Mouse (Mus musculus): ENCODE results near the gene Golm1.
"Not testable (repeated sequence)": the region's sequence is repeated elsewhere in the genome, so short reads cannot be mapped to it uniquely, and the experiment has no call there.

Golm1 gene

GRCm38 (mm10) chr13:59675151-59676011 is at the start of gene Golm1:
Golm1 (minus strand) TSS chr13:59675811.
- DNase-seq (ENCODE audit: low read depth, low spot score) = peak; percentile 67

DNA sequence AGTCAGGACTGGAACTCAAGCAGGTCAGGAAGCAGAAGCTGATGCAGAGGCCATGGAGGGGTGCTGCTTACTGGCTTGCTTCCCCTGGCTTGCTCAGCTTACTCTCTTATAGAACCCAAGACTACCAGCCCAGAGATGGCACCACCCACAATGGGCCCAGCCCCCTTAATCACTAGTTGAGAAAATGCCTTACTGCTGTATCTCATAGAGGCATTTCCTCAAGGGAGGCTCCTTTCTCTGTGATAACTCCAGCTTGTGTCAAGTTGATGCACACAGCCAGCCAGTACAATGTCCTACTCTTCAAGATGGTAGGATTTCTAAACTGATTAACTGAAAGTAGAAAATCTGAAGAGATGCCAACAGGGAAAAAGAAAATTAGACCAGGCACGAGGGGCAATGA is 46.5 kb upstream of the Golm1 start:
- DNase-seq (ENCODE audit: low read depth, low spot score) = not testable (repeated sequence)

GRCm38 (mm10) chr13:59719475-59719874 is 43.9 kb upstream of the Golm1 start:
- DNase-seq (ENCODE audit: low read depth, low spot score) = no peak

- DNase-seq (ENCODE audit: low read depth, low spot score) = not testable (repeated sequence)
Measured at GRCm38 (mm10) chr13:59718857-59719440, 43.3 kb upstream of the Golm1 start.

- no peak for DNase-seq (ENCODE audit: low read depth, low spot score)
Measured at GRCm38 (mm10) chr13:59713710-59714109, 38.1 kb upstream of the Golm1 start.

DNA sequence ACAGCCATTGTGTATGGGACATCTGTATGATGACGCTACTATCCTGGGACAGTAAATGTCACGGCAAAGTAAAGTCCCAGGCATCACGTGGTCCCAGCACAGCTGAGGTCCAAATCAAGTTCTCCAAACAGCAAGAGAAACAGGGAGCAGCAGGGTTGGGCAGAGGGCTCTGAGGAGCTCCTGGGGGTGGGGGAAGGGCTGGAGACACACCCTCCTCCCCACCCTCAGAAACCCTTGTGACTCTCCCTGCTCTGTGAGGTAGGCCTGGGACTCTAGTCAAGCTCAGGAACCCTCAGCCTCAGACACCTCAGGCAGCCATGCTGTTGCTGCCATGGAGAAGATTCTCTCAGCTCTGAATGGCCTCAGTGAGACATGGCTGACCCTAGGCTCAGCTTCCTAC is 36.4 kb upstream of the Golm1 start, which contains the start of gene Spata31d1b:
TSS of gene Spata31d1b (plus strand) at position 301 of the 400 bp plus-strand sequence.
- DNase-seq (ENCODE audit: low read depth, low spot score) = peak; percentile 58

- peak; percentile 45 for DNase-seq (ENCODE audit: low read depth, low spot score)
Measured at GRCm38 (mm10) chr13:59710230-59710629, 34.6 kb upstream of the Golm1 start, which contains the start of gene Spata31d1a. Spata31d1a (minus strand) TSS chr13:59710330.

DNA sequence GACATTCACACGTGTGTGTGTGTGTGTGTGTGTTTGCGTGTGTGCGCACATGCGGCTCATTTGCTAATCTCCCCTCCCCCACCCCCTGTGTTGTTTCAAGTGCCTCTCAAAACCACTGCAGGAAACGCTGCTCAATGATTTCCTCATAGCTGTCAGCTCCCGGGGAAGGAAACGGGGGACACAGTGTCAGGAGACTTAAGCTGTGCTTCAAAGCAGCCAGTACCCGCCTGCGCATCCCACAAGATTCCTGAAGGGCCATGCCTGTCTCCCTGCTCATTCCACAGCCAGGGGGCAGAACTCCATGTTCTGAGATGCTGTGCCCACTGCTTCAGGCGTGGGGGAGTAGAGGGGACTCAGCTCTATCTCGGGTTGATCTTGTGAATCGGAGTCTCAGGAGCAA is 29.0 kb upstream of the Golm1 start:
- peak; percentile 37 for DNase-seq (ENCODE audit: low read depth, low spot score)

GRCm38 (mm10) chr13:59703514-59703913 is 27.9 kb upstream of the Golm1 start:
- no peak for DNase-seq (ENCODE audit: low read depth, low spot score)

GRCm38 (mm10) chr13:59700137-59700536 is 24.5 kb upstream of the Golm1 start:
- DNase-seq (ENCODE audit: low read depth, low spot score) = peak; percentile 18

DNA sequence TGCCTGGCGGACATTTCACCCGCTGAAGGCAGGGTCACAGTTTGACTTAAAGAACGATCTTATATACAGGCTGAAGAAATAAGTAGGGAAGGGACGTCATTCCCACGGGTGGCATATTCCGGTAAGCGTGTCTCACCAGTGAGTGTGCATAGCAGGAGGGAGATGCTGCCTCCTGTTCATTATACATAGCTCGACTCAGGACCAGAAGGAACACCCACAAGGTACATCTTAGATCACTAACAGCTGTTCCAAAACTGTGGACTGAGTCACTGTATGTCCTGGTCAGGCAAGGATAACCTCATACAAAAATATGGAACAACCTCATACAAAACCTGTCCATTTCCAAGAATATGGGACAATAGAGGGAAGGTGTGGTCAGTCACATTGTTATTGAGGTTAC is 23.5 kb upstream of the Golm1 start:
- no peak for DNase-seq (ENCODE audit: low read depth, low spot score)

DNA sequence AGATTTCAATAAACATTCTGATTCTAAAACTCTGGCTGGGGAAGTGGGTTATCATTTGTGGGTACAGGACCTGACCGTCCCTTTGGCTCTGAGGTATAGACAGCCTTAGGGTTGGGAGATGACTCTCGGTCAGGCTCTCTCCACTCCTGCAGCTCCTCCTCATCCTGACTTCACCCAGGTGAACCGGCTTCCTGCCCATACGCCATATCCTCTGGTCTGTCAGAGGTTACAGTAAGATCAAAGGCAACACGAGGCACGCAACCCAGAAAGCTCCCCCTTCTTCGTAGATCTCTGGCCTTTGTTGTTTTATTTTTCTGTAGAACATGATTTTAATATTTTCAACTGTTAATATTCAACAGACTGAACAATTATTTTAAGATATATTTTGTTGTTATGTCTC is 20.2 kb upstream of the Golm1 start:
- no peak for DNase-seq (ENCODE audit: low read depth, low spot score)

GRCm38 (mm10) chr13:59694008-59694407 is 18.4 kb upstream of the Golm1 start, which contains the start of gene 4921517D22Rik:
4921517D22Rik (minus strand) TSS chr13:59694108.
- no peak for DNase-seq (ENCODE audit: low read depth, low spot score)

DNA sequence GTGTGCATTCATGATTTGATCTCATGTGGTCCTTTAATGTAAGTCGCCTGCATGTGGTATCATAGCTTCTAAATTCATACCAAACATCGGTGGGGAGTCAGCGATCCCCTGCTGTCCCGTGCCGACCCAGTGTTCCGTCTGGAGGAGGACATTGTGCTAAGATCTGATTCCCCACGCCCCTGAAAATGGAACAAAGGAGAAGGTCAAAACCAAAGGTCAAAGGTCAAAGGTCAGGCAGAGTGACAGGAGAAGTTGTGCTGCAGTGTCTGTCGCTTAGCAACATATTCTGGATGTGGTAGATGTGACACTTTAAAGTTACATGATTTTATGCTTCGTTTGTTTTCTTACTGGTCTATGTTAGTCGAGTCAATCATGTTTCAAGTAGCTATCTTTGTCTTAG is 15.9 kb upstream of the Golm1 start:
- peak; percentile 70 for DNase-seq (ENCODE audit: low read depth, low spot score)

GRCm38 (mm10) chr13:59690576-59690975 is 15.0 kb upstream of the Golm1 start:
- DNase-seq (ENCODE audit: low read depth, low spot score) = peak; percentile 56

GRCm38 (mm10) chr13:59689843-59690242 is 14.2 kb upstream of the Golm1 start:
- DNase-seq (ENCODE audit: low read depth, low spot score) = no peak

- no peak for DNase-seq (ENCODE audit: low read depth, low spot score)
Measured at GRCm38 (mm10) chr13:59689313-59689712, 13.7 kb upstream of the Golm1 start.

- no peak for DNase-seq (ENCODE audit: low read depth, low spot score)
Measured at GRCm38 (mm10) chr13:59688338-59688770, 12.7 kb upstream of the Golm1 start.

GRCm38 (mm10) chr13:59685236-59685635 is 9.6 kb upstream of the Golm1 start:
- peak; percentile 73 for DNase-seq (ENCODE audit: low read depth, low spot score)

DNA sequence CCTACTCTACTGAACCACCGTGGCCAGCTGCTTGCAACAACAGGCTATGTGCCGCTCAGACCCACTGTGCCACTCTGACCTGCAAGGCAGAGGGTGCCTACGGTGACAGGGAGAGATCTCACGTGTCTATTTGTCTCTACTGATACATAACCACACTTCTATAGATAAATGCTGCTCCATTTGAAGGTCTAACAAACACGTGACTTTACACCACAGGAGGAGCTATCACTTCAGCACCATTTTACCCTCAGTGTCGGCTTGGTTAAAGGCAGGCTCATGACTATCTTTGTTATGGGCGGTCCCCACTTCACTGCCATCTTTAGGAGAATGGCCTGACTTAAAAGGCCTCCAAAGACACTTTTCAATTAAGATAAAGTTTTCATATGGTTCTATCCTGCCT is 7.0 kb upstream of the Golm1 start:
- peak; percentile 79 for DNase-seq (ENCODE audit: low read depth, low spot score)

- no peak for DNase-seq (ENCODE audit: low read depth, low spot score)
Measured at GRCm38 (mm10) chr13:59679908-59680307, 4.3 kb upstream of the Golm1 start.

GRCm38 (mm10) chr13:59679306-59679705 is 3.7 kb upstream of the Golm1 start:
- peak; percentile 77 for DNase-seq (ENCODE audit: low read depth, low spot score)

Measured in ZHBTc4 (cell line).